Mouse (Mus musculus) hindbrain, embryonic 10.5 days (tissue): ENCODE measurements around the gene Fam178b. TPM values are rescaled to one million over a fixed set of nuclear protein-coding genes. Genes with fewer than 3 reads are reported as not detected.

Experiments
- DNase-seq: peaks from one replicate; pipeline ENCODE4 v3.0.0-alpha.2; 2017; ENCODE audit warnings: low spot score
- H3K27ac ChIP-seq: fragments of 300-500 bp; sonication (generic); 2 replicates; pipeline ENCODE4 v1.5.1; 2016; ENCODE audit warnings: mild to moderate bottlenecking, moderate library complexity
- H3K27me3 ChIP-seq: fragments of 300-500 bp; sonication (generic); 2 replicates; pipeline ENCODE4 v1.6.1; 2016; ENCODE audit warnings: mild to moderate bottlenecking; ENCODE audit not compliant: poor library complexity, insufficient read depth, severe bottlenecking
- H3K36me3 ChIP-seq: fragments of 300-500 bp; sonication (generic); 2 replicates; pipeline ENCODE4 v1.6.1; 2016; ENCODE audit warnings: mild to moderate bottlenecking, moderate library complexity
- H3K4me1 ChIP-seq: fragments of 300-500 bp; sonication (generic); replicated peaks from 2 replicates; pipeline ENCODE4 v1.6.1; 2016; ENCODE audit warnings: mild to moderate bottlenecking
- H3K4me3 ChIP-seq: fragments of 300-500 bp; sonication (generic); 2 replicates; pipeline ENCODE4 v1.5.1; 2016; ENCODE audit warnings: mild to moderate bottlenecking, moderate library complexity
- H3K9me3 ChIP-seq: fragments of 300-500 bp; sonication (generic); 2 replicates; pipeline ENCODE4 v1.6.1; 2016; ENCODE audit warnings: mild to moderate bottlenecking, moderate library complexity
- WGBS: fragments of 180-500 bp; shearing (Covaris S2); methylation state at CpG from one replicate; pipeline ENCODE4 v1.1.7; 2016; 5-methylcytosine and 5-hydroxymethylcytosine counted together
- polyA plus RNA-seq: library from polyadenylated mRNA; unstranded; fragments of >200 nt; fragmentation: Nextera tagmentation; extraction: Ambion mirVana; gene quantifications from 2 replicates; pipeline ENCODE4 v1.2.1, GENCODE M21; 2016

Gene Fam178b
- polyA plus RNA-seq, 1 experiment from 2014 or later: 0.42 TPM

DNA sequence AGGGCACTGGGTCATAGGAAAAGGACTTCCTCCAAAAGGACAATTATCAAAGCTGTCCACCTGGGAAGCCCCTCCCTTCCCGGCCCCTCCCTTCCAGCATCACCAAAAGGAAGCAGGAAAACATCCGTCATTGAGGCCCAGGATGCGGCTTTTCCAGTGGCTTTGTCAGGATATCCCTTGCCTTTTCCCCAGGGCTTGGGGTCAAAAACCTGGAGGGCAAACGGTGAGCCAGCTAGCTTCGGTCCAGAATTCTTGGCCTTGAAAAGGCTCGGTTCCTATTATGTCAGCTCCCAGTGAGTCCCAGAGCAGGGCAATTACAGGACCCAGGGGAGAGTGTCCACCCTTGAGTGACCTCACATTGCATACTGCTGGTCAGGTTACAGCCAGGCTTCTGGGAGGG is 122.1 kb downstream of the Fam178b start:
- DNase-seq: no peak
- H3K4me1 ChIP-seq: peaks cover 56% of the 10 kb centered on the region
- no peak overlapping the region for H3K4me3 ChIP-seq
- H3K27ac ChIP-seq: no peak overlapping the region
- WGBS: 52% methylated on average over 6 of the region's 6 CpGs
- no peaks in the 10 kb centered on the region for H3K9me3 ChIP-seq
- H3K36me3 ChIP-seq: no peaks in the 10 kb centered on the region
- H3K27me3 ChIP-seq: peaks cover 12% of the 10 kb centered on the region; the same call in 1 of the 2 replicates

DNA sequence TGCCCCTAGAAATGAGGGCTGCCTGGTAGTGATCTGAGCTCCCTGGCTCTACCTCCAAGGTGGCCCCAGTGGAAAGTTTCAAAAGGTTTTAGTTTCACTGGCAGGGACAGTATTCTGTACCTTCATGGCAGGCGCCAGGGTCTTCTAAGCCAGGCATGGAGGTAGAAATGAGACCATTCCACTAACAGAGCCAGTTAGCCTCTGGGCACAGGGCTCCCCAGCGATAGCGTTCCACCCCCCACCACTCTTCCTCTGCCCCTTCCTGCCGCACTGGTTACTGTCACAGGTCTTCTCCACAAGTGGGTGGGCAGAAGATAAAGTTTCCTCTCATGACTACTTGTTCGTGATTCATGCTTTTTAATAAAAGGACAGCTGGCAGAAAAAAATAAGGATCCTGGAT is 123.1 kb downstream of the Fam178b start:
- DNase-seq: no peak
- WGBS: 71% methylated on average over 5 of the region's 5 CpGs
- H3K4me1 ChIP-seq: peaks cover 66% of the 10 kb centered on the region
- H3K27ac ChIP-seq: no peak overlapping the region
- no peak overlapping the region for H3K4me3 ChIP-seq
- H3K36me3 ChIP-seq: peaks cover 7% of the 10 kb centered on the region
- H3K27me3 ChIP-seq: peaks cover 12% of the 10 kb centered on the region; the same call in 1 of the 2 replicates
- H3K9me3 ChIP-seq: no peaks in the 10 kb centered on the region

DNA sequence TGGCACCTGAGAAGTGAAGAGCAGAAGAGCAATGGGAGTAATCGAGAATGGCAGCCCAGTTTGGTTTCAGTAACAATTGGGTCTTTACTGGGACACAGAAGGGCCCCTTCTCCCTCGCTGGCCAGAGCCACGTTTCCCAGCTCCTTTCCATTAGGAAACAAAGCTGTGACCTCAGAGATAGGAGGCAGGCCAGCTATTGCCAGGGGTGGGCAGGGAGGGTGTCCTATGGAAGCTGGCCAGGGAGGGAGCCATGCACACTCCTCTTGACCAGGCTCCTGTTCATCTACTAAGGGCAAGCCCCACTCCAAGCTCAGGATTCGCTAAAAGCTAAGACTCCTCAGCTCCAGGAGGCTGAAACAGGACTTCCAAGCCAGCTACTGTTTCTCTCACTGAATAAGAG is 123.7 kb downstream of the Fam178b start:
- no peak for DNase-seq
- peaks cover 72% of the 10 kb centered on the region for H3K4me1 ChIP-seq
- H3K27ac ChIP-seq: peak overlapping the region; percentile 99; the same call in 1 of the 2 replicates
- WGBS: 6% methylated on average over 4 of the region's 4 CpGs
- H3K36me3 ChIP-seq: peaks cover 14% of the 10 kb centered on the region
- no peaks in the 10 kb centered on the region for H3K9me3 ChIP-seq
- H3K27me3 ChIP-seq: peaks cover 12% of the 10 kb centered on the region; the same call in 1 of the 2 replicates
- peak overlapping the region; percentile 78 for H3K4me3 ChIP-seq

DNA sequence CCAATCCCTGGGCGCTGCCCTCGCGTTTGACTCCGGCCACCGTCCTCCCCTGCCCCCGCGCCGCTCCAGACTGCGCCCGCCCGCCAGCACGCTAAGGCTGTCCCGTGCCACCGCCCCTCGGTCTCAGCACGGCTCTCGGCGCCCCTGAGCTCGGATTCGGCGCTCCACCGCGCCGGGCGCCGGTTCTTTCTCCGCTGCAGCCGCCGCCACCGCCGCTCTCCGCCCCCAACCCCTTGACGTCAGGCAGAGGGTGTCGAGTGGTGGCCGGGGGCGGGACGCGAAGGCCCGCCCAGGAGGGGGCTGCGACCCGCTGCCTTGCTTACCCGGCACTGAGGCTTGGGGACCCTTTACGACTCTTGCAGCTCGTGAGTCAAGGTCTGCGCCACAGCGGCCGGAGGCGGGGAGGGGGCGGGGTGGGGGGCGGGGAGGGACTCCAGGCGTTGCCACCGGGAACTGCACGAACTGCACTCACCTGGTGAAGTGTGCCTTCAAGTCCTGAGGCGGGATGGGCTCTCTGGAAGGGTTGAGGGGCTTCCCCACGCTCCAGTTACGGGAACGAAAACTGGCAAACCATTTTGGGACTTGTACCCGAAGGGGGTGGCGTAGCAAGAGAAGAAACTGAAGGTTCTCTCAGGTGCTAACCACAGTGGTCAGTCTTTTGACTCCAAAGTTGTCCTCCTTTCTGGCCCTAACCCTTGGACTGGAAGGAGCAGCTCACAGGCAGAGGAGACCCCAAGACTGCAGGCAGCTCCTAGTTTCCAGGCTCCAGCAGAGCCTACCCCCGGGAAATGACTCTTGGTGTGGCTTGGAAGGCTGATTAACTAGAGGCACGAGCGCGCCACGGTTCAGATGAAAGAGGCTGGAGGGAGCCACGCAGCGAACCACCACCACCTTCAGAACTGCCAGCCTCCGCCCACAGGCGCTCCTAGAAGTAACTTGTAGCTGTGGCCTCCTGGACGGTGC is 124.7 kb downstream of the Fam178b start, which contains the start of gene Sema4c:
Gene Sema4c (minus strand): TSS at position 319 of the 963 bp plus-strand sequence.
- Histone ChIP-seq H3K9me3 (no peaks in the 10 kb centered on the region), H3K27me3 (peaks cover 12% of the 10 kb centered on the region; the same call in 1 of the 2 replicates), H3K4me3 (peak within 1 kb of the TSS; percentile 78), H3K27ac (peak within 1 kb of the TSS; percentile 99), H3K4me1 (peaks cover 75% of the 10 kb centered on the region), H3K36me3 (peaks cover 23% of the 10 kb centered on the region)
- under 1% methylated on average over 69 of the region's 69 CpGs for WGBS
- peak; percentile 86 for DNase-seq

DNA sequence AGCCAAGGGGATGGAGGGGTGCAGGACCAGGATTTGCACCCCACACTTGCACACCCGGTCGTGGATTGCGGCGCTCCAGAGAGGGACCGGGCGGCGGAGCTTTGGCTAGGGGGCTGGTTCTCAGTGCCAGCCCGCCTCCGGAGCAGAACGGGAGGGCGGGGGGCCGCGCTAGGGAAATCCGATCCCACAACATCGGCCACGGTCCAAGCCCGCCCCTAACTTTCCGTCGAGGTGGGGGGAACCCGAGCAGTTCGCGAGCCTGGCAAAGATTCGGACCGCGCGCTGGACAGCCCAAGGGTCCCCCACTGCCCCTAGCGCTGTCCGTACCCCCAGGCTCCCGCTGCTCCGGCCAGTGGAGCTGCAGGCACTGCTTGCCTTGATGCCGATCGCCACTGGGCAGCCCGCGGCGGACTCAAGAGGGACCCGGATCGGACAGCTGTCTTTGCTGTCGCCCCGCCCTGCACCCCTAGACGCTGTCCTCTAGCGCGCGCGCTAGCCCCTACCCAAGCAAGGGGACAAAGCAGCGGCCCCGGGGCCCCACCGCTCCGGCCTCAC is 125.4 kb downstream of the Fam178b start:
- peaks cover 12% of the 10 kb centered on the region; the same call in 1 of the 2 replicates for H3K27me3 ChIP-seq
- H3K27ac ChIP-seq: peak overlapping the region; percentile 99
- H3K4me1 ChIP-seq: peaks cover 67% of the 10 kb centered on the region
- H3K9me3 ChIP-seq: no peaks in the 10 kb centered on the region
- peaks cover 31% of the 10 kb centered on the region for H3K36me3 ChIP-seq
- peak; percentile 87 for DNase-seq
- under 1% methylated on average over 48 of the region's 48 CpGs for WGBS
- H3K4me3 ChIP-seq: peak overlapping the region; percentile 78

DNA sequence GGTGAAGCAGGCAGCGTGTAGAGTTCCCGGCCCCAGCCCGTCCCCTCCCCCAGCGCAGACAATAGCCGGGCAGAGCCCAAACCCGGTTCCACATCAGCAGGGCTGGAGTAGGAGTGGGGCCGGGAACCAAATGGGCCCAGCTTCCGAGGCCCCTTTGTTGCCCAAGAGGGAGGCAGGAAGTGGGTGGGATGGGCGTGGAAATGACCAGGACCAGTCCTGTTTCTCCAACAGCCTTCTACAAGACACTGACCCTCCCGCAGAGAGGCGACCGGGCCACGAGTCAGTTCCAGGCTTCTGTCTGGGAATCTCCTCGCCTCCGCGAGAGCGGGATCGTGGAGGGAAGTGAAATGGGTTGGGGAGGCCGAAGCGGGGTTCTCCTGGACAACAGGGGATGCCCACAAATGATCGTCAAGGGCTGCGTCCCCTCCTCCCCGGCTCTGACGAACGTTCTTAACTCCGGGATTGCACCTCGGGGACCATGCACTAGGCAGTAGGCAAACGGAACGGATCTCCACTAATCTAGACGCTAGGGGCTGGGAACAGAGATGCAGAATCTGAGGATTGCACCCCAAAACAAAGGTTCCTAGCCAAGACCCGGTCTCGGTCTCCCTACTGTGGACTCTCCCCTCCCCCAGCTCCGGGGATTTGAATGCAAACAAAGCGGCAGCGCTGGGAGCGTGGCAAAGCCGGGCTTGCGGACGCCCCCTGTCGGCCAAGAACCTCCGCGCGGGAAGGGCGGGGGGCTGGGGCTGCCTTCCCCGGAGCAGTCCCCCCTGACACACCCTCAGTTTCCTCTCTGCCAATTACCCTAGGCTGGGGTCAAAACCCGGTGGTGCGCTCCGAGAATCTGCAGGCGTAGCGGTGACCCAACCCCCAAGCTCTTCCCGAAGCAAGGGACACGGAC is 126.2 kb downstream of the Fam178b start:
- no peaks in the 10 kb centered on the region for H3K9me3 ChIP-seq
- WGBS: under 1% methylated on average over 52 of the region's 52 CpGs
- peaks cover 38% of the 10 kb centered on the region for H3K36me3 ChIP-seq
- peaks cover 12% of the 10 kb centered on the region; the same call in 1 of the 2 replicates for H3K27me3 ChIP-seq
- H3K4me3 ChIP-seq: peak overlapping the region; percentile 78
- H3K27ac ChIP-seq: peak overlapping the region; percentile 99
- peaks cover 60% of the 10 kb centered on the region for H3K4me1 ChIP-seq
- peak; percentile 96 for DNase-seq

DNA sequence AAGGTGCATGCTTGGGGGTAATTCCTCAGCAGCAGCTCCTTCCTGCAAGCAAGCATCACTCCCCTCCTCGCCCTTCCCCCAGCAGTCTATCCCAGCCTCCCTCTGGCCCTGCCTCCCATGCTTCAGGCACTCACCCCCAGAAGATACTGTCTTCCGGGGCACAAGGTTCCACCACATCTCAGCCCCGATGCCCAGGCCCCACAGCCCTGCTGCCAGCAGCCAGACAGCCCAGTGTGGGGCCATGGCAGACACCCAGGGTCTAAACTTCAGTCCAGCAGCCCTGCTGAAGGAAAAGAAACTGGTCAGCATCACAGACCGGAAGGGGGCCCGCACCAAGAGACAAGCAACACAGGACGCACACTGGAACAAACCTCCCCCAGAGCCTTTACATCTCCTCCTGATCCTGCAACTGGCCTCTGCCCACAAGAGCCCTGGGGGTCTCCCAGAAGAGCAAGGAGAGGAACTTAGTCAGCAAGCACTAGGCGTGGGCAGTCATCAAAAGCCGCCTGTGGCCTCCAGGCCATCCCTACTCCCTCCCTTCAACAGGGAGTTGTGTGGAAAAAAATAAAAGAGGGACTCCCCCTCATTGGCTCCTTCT is 127.1 kb downstream of the Fam178b start:
- H3K4me1 ChIP-seq: peaks cover 54% of the 10 kb centered on the region
- peak overlapping the region; percentile 99 for H3K27ac ChIP-seq
- H3K27me3 ChIP-seq: peaks cover 12% of the 10 kb centered on the region; the same call in 1 of the 2 replicates
- H3K4me3 ChIP-seq: peak overlapping the region; percentile 78
- WGBS: 8% methylated on average over 8 of the region's 8 CpGs
- H3K36me3 ChIP-seq: peaks cover 47% of the 10 kb centered on the region
- H3K9me3 ChIP-seq: no peaks in the 10 kb centered on the region
- DNase-seq: peak; percentile 49

DNA sequence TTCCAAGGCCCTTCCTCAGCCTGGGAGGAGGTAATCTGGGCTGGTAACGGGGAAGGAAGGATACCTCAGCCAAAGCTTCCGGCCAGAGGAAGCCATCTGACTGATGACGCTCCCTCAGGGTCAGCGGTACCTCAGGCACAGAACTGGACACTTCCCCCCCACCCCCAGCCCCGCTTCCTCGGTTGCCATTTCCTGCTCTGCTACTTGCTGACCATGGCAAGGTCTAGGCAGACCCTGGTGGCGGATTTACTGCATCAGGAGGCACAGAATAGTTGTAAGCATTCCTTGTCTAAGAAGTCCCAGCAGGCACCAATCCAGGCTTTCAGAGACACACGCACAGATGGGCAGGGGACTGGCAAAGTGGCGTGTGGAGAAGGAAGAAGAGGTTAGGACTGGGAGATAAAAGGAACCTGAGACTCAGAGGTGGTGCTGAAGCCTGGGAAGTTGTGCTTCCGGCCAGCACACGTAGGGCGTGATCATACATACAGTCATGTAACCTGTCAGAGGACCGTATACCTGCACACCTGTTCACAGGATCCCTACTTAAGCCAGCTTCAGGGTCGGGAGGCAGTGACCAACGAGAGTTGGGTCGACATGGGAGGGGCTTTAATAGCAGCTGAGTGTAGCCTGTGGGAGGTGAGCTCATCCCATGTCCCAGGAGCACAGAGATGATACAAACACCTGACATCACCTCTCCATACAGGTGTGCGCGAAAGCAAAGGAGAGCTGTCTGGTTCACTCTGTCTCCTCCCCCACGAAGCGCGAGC is 128.2 kb downstream of the Fam178b start:
- no peaks in the 10 kb centered on the region for H3K9me3 ChIP-seq
- WGBS: 78% methylated on average over 21 of the region's 21 CpGs
- H3K27me3 ChIP-seq: peaks cover 10% of the 10 kb centered on the region; the same call in 1 of the 2 replicates
- peaks cover 58% of the 10 kb centered on the region for H3K36me3 ChIP-seq
- no peak for DNase-seq
- H3K4me1 ChIP-seq: peaks cover 54% of the 10 kb centered on the region
- H3K27ac ChIP-seq: peak overlapping the region; percentile 99
- peak overlapping the region; percentile 78 for H3K4me3 ChIP-seq

DNA sequence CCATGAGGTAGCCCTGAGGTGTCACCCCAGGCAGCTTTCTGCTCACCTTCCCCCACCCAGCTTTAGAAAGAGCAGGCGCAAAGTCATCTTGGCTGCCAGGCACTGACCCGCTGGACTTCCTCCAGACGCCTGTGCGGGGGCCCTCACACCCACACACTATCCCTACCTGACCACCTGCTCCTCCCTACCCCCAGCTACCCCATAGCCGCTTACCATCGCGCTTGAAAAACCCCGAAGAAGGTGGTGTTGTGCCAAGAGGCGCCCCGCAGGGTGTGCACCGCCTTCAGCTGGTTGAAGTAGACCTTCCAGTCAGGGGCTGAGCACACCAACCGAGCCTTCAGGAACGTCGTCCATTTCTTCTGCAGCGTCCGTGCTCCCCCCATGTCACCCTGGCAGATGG is 130.5 kb downstream of the Fam178b start:
- no peaks in the 10 kb centered on the region for H3K9me3 ChIP-seq
- peaks cover 80% of the 10 kb centered on the region for H3K36me3 ChIP-seq
- H3K27me3 ChIP-seq: no peaks in the 10 kb centered on the region
- peaks cover 59% of the 10 kb centered on the region for H3K4me1 ChIP-seq
- WGBS: 90% methylated on average over 16 of the region's 16 CpGs
- no peak overlapping the region for H3K4me3 ChIP-seq
- DNase-seq: no peak
- no peak overlapping the region for H3K27ac ChIP-seq

DNA sequence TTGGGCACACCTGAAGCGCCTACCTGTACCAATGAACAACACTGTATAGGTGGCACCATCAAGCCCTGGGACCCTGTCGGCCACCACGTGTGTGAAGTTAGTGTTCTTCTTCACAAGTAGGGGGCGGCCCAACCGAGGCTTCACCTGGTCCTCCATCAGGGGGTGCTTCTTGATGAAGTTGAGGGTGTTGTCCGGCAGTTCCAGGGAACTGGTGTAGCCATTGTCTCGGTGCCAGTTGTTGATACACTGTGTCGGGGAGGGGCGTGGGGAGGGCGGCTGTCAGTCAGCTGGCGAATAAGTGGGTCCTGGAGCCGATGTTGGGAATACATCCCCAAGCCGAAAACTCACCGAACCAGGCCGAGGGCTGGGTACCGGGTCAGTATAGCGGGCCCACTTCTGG is 131.1 kb downstream of the Fam178b start:
- Histone ChIP-seq H3K36me3 (peaks cover 83% of the 10 kb centered on the region), H3K9me3 (no peaks in the 10 kb centered on the region), H3K4me1 (peaks cover 65% of the 10 kb centered on the region), H3K4me3 (no peak overlapping the region), H3K27ac (no peak overlapping the region), H3K27me3 (no peaks in the 10 kb centered on the region)
- no peak for DNase-seq
- WGBS: 91% methylated on average over 17 of the region's 17 CpGs

DNA sequence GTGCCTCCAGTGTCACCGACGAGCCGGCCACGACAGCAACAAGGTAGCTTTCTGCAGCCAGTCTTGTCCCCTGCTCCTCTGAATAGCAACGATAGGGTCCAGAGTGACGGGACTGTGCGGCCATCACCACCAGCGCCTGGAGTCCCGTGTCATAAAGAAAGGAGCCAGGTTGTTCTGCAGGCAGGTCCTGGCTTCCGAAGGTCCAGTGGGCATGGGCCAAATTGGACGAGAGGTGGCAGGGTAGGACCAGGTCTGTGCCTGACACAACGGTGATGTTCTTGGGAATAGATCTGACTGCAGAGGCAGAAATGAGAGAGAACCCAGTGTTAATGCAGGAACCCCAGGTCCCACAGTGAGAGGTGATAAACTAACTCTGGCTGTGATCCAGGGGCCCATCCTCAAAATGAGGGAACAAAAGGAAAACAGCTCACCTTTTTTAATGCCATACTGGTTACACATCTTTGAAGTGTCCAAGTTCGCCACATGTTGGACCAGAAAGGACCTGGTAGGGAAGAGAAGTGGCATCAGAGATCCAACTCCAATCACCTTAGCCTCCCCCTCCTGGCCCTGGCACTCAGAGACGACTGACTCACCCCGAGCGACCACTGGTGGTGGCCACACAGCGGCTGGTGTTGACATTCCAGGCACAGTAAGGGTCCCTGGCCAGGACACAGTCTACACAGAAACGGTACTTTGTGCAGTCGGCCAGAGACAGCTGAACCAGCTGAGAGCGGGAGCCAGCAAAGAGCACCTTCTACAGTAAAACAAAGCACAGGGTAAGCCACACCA is 132.7 kb downstream of the Fam178b start:
- 78% methylated on average over 20 of the region's 20 CpGs for WGBS
- Histone ChIP-seq H3K4me1 (peaks cover 72% of the 10 kb centered on the region), H3K36me3 (peaks cover 79% of the 10 kb centered on the region), H3K27me3 (no peaks in the 10 kb centered on the region), H3K4me3 (no peak overlapping the region), H3K27ac (no peak overlapping the region), H3K9me3 (no peaks in the 10 kb centered on the region)
- no peak for DNase-seq
